ENCODE assay signal across 10 mouse cellular contexts in genomic region chr11:84053055-84053454, GRCm38 (mm10). TPM values are rescaled to one million over a fixed set of nuclear protein-coding genes. Genes with fewer than 3 reads are reported as not detected.
"Had no signal": no experiment of that assay in that cellular context is flagged by ENCODE, and none has a peak within 500 bp of the region (broad histone marks: within the 10 kb centered on the region; RNA-seq: fewer than 3 reads in every experiment).

No protein-coding gene starts in this region.

- H3K4me2 ChIP-seq: kidney, embryonic 15.5 days; liver, embryonic 13.5 days; midbrain, embryonic 11.5 days had no signal

- H3K27ac ChIP-seq: kidney, embryonic 15.5 days; left cerebral cortex, adult 2 months; liver, embryonic 13.5 days had no signal

- H3K27me3 ChIP-seq: kidney, embryonic 15.5 days; liver, embryonic 13.5 days had no signal

- H3K36me3 ChIP-seq: kidney, embryonic 15.5 days; liver, embryonic 13.5 days had no signal

- H3K4me3 ChIP-seq: kidney, embryonic 15.5 days; left cerebral cortex, adult 2 months; liver, embryonic 13.5 days had no signal

- H3K4me1 ChIP-seq: kidney, embryonic 15.5 days; liver, embryonic 13.5 days had no signal

- H3K9me3 ChIP-seq: kidney, embryonic 15.5 days; liver, embryonic 13.5 days had no signal

- H3K9ac ChIP-seq: kidney, embryonic 15.5 days; liver, embryonic 13.5 days had no signal

- DNase-seq: kidney, postnatal 4 days; liver, embryonic 13.5 days; lung, postnatal 14 days; thymus, adult 2 months; thymus, postnatal 25 days had no signal

RNA-seq across cellular contexts. Expression of gene Dusp14, which starts 16.0 kb away (rescaled TPM):
- total RNA-seq: megakaryocyte progenitor cell, adult 5-6 weeks; megakaryocyte-erythroid progenitor cell, adult 5-6 weeks had no signal
